Mouse (Mus musculus) stomach, embryonic 16.5 days (tissue): Measurements from ENCODE around the gene Smim13. TPM values are rescaled to one million over a fixed set of nuclear protein-coding genes. Genes with fewer than 3 reads are reported as not detected.

ENCODE experiments used
- ATAC-seq: fragments of 200-750 bp; cut with Nextera tagmentation; 2 replicates; pipeline ENCODE4 v1.8.0; 2017; ENCODE audit warnings: moderate number of reproducible peaks, moderate TSS enrichment; ENCODE audit not compliant: insufficient read depth, low FRiP score
- H3K27ac ChIP-seq: fragments of 300-500 bp; sonication (generic); 2 replicates; pipeline ENCODE4 v1.5.1; 2014; ENCODE audit warnings: low read length
- H3K27me3 ChIP-seq: fragments of 300-500 bp; sonication (generic); 2 replicates; pipeline ENCODE4 v1.6.1; 2014; ENCODE audit warnings: low read length, control low read depth, mixed read lengths; ENCODE audit not compliant: control insufficient read depth, insufficient read depth
- H3K36me3 ChIP-seq: fragments of 300-500 bp; sonication (generic); 2 replicates; pipeline ENCODE4 v1.6.1; 2014; ENCODE audit warnings: low read length; ENCODE audit not compliant: control insufficient read depth, insufficient read depth
- H3K4me1 ChIP-seq: fragments of 300-500 bp; sonication (generic); 2 replicates; pipeline ENCODE4 v1.6.1; 2014; ENCODE audit warnings: low read length, control low read depth, mixed read lengths; ENCODE audit not compliant: control insufficient read depth, insufficient read depth
- H3K4me2 ChIP-seq: fragments of 300-500 bp; sonication (generic); 2 replicates; pipeline ENCODE4 v1.6.1; 2014; ENCODE audit warnings: low read depth, low read length, mixed read lengths
- H3K4me3 ChIP-seq: fragments of 300-500 bp; sonication (generic); replicated peaks from 2 replicates; pipeline ENCODE4 v1.5.1; 2014; ENCODE audit warnings: mild to moderate bottlenecking, low read length
- H3K9ac ChIP-seq: fragments of 300-500 bp; sonication (generic); 2 replicates; pipeline ENCODE4 v1.6.1; 2014; ENCODE audit warnings: low read length
- H3K9me3 ChIP-seq: fragments of 300-500 bp; sonication (generic); replicated peaks from 2 replicates; pipeline ENCODE4 v1.6.1; 2016; ENCODE audit warnings: low read length, control low read depth; ENCODE audit not compliant: control insufficient read depth
- WGBS: fragments of 180-500 bp; shearing (Covaris S2); extraction: QIAGEN DNeasy Blood & Tissue Kit; methylation state at CpG from one replicate; pipeline ENCODE4 v1.1.7; 2014; 5-methylcytosine and 5-hydroxymethylcytosine counted together
- polyA plus RNA-seq: library from polyadenylated mRNA; unstranded; fragments of >200 nt; fragmentation: Nextera tagmentation; extraction: Ambion mirVana; gene quantifications from 2 replicates; pipeline ENCODE4 v1.2.1, GENCODE M21; 2015

The Smim13 gene
- polyA plus RNA-seq, 1 experiment from 2014 or later = 14.4 TPM

- no peak overlapping the region for H3K4me3 ChIP-seq
- H3K9ac ChIP-seq = no peak overlapping the region
- H3K4me1 ChIP-seq = no peaks in the 10 kb centered on the region
- no peak overlapping the region for H3K27ac ChIP-seq
- H3K9me3 ChIP-seq = no peaks in the 10 kb centered on the region
- no peaks in the 10 kb centered on the region for H3K27me3 ChIP-seq
- no peak for ATAC-seq
- H3K4me2 ChIP-seq = no peak overlapping the region
- H3K36me3 ChIP-seq = no peaks in the 10 kb centered on the region
- 84% methylated on average over 7 of the region's 7 CpGs for WGBS
These were observed 16.4 kb upstream of the Smim13 start for GRCm38 (mm10) chr13:41233241-41233640.

- Histone ChIP-seq H3K27me3 (no peaks in the 10 kb centered on the region), H3K27ac (no peak overlapping the region), H3K9me3 (no peaks in the 10 kb centered on the region), H3K36me3 (no peaks in the 10 kb centered on the region), H3K4me2 (no peak overlapping the region), H3K4me1 (no peaks in the 10 kb centered on the region), H3K4me3 (no peak overlapping the region), H3K9ac (no peak overlapping the region)
- ATAC-seq = no peak
- WGBS = 76% methylated on average over 6 of the region's 6 CpGs
These were observed 14.5 kb upstream of the Smim13 start for GRCm38 (mm10) chr13:41235181-41235580.

- Histone ChIP-seq H3K4me2 (peak overlapping the region; percentile 22), H3K36me3 (no peaks in the 10 kb centered on the region)
These were observed 13.6 kb upstream of the Smim13 start for GRCm38 (mm10) chr13:41235845-41236741.

GRCm38 (mm10) chr13:41238035-41238804, 11.4 kb upstream of the Smim13 start:
- H3K9ac ChIP-seq = no peak overlapping the region
- no peak overlapping the region for H3K4me2 ChIP-seq
- WGBS = 66% methylated on average over 10 of the region's 10 CpGs
- no peak overlapping the region for H3K4me3 ChIP-seq
- no peak for ATAC-seq
- no peak overlapping the region for H3K27ac ChIP-seq
- H3K9me3 ChIP-seq = no peaks in the 10 kb centered on the region
- H3K4me1 ChIP-seq = no peaks in the 10 kb centered on the region
- no peaks in the 10 kb centered on the region for H3K27me3 ChIP-seq
- H3K36me3 ChIP-seq = no peaks in the 10 kb centered on the region

More at GRCm38 (mm10) chr13:41235845-41236741, 13.6 kb upstream of the Smim13 start:
- no peaks in the 10 kb centered on the region for H3K27me3 ChIP-seq
- peak overlapping the region; percentile 24 for H3K4me3 ChIP-seq
- ATAC-seq = peak; percentile 62; the same call in 1 of the 2 replicates
- no peaks in the 10 kb centered on the region for H3K4me1 ChIP-seq
- 51% methylated on average over 13 of the region's 13 CpGs for WGBS
- H3K9me3 ChIP-seq = no peaks in the 10 kb centered on the region
- H3K9ac ChIP-seq = peak overlapping the region; percentile 4; the same call in 1 of the 2 replicates
- peak overlapping the region; percentile 50 for H3K27ac ChIP-seq

GRCm38 (mm10) chr13:41238805-41239130, 10.9 kb upstream of the Smim13 start:
- Histone ChIP-seq H3K9me3 (no peaks in the 10 kb centered on the region), H3K4me1 (no peaks in the 10 kb centered on the region)
- WGBS = 5% methylated on average over 5 of the region's 5 CpGs

GRCm38 (mm10) chr13:41241557-41241956, 8.1 kb upstream of the Smim13 start:
- H3K9ac ChIP-seq = no peak overlapping the region
- H3K4me2 ChIP-seq = no peak overlapping the region
- H3K36me3 ChIP-seq = no peaks in the 10 kb centered on the region
- ATAC-seq = no peak
- H3K4me3 ChIP-seq = no peak overlapping the region
- 62% methylated on average over 2 of the region's 2 CpGs for WGBS
- no peaks in the 10 kb centered on the region for H3K4me1 ChIP-seq
- H3K27ac ChIP-seq = no peak overlapping the region
- H3K9me3 ChIP-seq = no peaks in the 10 kb centered on the region
- H3K27me3 ChIP-seq = no peaks in the 10 kb centered on the region

More at GRCm38 (mm10) chr13:41238805-41239130, 10.9 kb upstream of the Smim13 start:
- Histone ChIP-seq H3K4me2 (no peak overlapping the region), H3K27me3 (no peaks in the 10 kb centered on the region), H3K27ac (no peak overlapping the region), H3K4me3 (no peak overlapping the region), H3K36me3 (no peaks in the 10 kb centered on the region), H3K9ac (no peak overlapping the region)
- no peak for ATAC-seq

- H3K4me2 ChIP-seq = no peak overlapping the region
- no peak overlapping the region for H3K4me3 ChIP-seq
- no peak overlapping the region for H3K27ac ChIP-seq
- WGBS = 51% methylated on average over 6 of the region's 6 CpGs
- H3K4me1 ChIP-seq = peaks cover 5% of the 10 kb centered on the region
- no peaks in the 10 kb centered on the region for H3K9me3 ChIP-seq
- H3K36me3 ChIP-seq = no peaks in the 10 kb centered on the region
- H3K9ac ChIP-seq = 0 out of 2 replicates have a peak overlapping the region, but pooled peaks have one; percentile 2
- ATAC-seq = no peak
- H3K27me3 ChIP-seq = no peaks in the 10 kb centered on the region
These were observed 5.3 kb upstream of the Smim13 start for GRCm38 (mm10) chr13:41244306-41244830.

- Histone ChIP-seq H3K4me1 (peaks cover 15% of the 10 kb centered on the region), H3K27ac (peak overlapping the region; percentile 78), H3K27me3 (no peaks in the 10 kb centered on the region), H3K9me3 (no peaks in the 10 kb centered on the region), H3K36me3 (no peaks in the 10 kb centered on the region), H3K4me3 (peak overlapping the region; percentile 85), H3K4me2 (peak overlapping the region; percentile 59), H3K9ac (peak overlapping the region; percentile 75)
- peak; percentile 3; the same call in 1 of the 2 replicates for ATAC-seq
- 39% methylated on average over 12 of the region's 12 CpGs for WGBS
These were observed 708 bp upstream of the Smim13 start for GRCm38 (mm10) chr13:41248751-41249520.
